ENCODE assay signal across 9 mouse cellular contexts in the genomic region with DNA sequence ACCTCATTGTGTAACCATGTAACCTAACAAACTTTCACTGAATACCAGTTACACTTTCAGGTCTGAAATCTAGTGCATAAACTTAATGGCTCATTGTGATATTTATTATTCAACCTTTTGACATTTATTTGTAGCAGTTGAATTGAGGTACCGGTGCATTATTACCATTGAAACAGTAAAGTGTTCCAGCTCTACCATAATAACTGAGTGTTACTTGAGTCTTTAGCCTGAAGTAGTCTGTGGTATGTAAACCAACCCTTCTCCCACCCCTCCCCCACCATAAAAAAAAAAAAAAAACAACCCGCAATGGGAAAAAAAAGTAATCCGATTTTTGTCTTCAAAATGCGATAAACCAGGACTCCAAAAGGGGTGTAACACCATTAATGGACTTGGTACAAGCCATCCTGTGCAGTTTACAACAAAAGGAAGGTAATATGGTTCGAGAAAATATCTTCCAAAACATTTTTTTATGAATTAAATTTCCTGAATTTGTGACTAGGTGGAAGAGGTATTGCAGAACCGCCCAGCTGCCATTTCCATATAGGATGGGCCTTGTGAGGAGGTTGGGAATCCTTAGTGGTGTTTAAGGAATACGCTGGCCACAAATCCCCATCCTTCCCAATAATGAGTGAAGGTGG. TPM values are rescaled to one million over a fixed set of nuclear protein-coding genes. Genes with fewer than 3 reads are reported as not detected.
DNase-seq lines count a peak whose midpoint lies in the region; ATAC-seq and TF ChIP-seq lines count a peak whose summit lies in the region.
"Had no signal": no experiment of that assay in that cellular context is flagged by ENCODE, and none has a peak within 500 bp of the region (broad histone marks: within the 10 kb centered on the region; RNA-seq: fewer than 3 reads in every experiment).

No protein-coding gene starts in this region.

- TF ChIP-seq POLR2A in brain, embryonic 14.5 days (IDR thresholded peaks at IDR 0.05; ENCODE audit: borderline replicate concordance, extremely low read depth, insufficient read depth, insufficient read length, poor library complexity, severe bottlenecking): no peak

- no peaks in the 10 kb centered on the region for H3K9me3 ChIP-seq in heart, embryonic 13.5 days
- no peaks in the 10 kb centered on the region for H3K9me3 ChIP-seq in heart, embryonic 16.5 days (replicated peaks; ENCODE audit: control insufficient read depth, low read length)
- H3K9me3 ChIP-seq in liver, embryonic 15.5 days (replicated peaks): no peaks in the 10 kb centered on the region

- no peak for TF ChIP-seq CTCF in brain, embryonic 14.5 days (IDR thresholded peaks at IDR 0.05; ENCODE audit: borderline replicate concordance, extremely low read depth, insufficient read depth, insufficient read length)

- H3K27me3 ChIP-seq in heart, embryonic 13.5 days (replicated peaks): no peaks in the 10 kb centered on the region
- no peaks in the 10 kb centered on the region for H3K27me3 ChIP-seq in heart, embryonic 16.5 days (ENCODE audit: control insufficient read depth, insufficient read depth, low read length)
- H3K27me3 ChIP-seq in liver, embryonic 15.5 days: peaks cover 97% of the 10 kb centered on the region

- no peaks in the 10 kb centered on the region for H3K36me3 ChIP-seq in heart, embryonic 13.5 days
- no peaks in the 10 kb centered on the region for H3K36me3 ChIP-seq in heart, embryonic 16.5 days (ENCODE audit: control insufficient read depth, insufficient read depth)
- H3K36me3 ChIP-seq in liver, embryonic 15.5 days (replicated peaks): no peaks in the 10 kb centered on the region

- intact Hi-C loops in heart, postnatal 14 days (cut with DNase I): loop anchor here (5.0 kb wide), 3 partner anchors 297 to 722 kb away; a partner anchor contains a TSS

- H3K27ac ChIP-seq in heart, embryonic 13.5 days (replicated peaks): peak overlapping the region; percentile 100
- peak overlapping the region; percentile 99; the same call in 1 of the 2 replicates for H3K27ac ChIP-seq in heart, embryonic 16.5 days (ENCODE audit: low read length)
- no peak overlapping the region for H3K27ac ChIP-seq in liver, embryonic 15.5 days (replicated peaks)

- peaks cover 57% of the 10 kb centered on the region for H3K4me1 ChIP-seq in heart, embryonic 13.5 days
- peaks cover 18% of the 10 kb centered on the region for H3K4me1 ChIP-seq in heart, embryonic 16.5 days (ENCODE audit: control insufficient read depth, insufficient read depth, low read length)
- H3K4me1 ChIP-seq in liver, embryonic 15.5 days (replicated peaks): peaks cover 40% of the 10 kb centered on the region

- 18% methylated on average over 7 of the region's 7 CpGs for WGBS in heart, embryonic 13.5 days
- 20% methylated on average over 7 of the region's 7 CpGs for WGBS in heart, embryonic 16.5 days
- WGBS in liver, embryonic 15.5 days (ENCODE audit: insufficient replicate concordance): 39% methylated on average over 7 of the region's 7 CpGs

- no peak for ATAC-seq in heart, embryonic 13.5 days (ENCODE audit: extremely low read depth, insufficient number of reproducible peaks, low FRiP score, low TSS enrichment)
- ATAC-seq in heart, embryonic 16.5 days (replicated peaks; ENCODE audit: extremely low read depth, insufficient read depth, low FRiP score): no peak
- ATAC-seq in liver, embryonic 15.5 days (ENCODE audit: insufficient read depth): no peak
- ATAC-seq in erythroid progenitor cell, adult 5-6 weeks (replicated peaks; ENCODE audit: low FRiP score, poor library complexity, severe bottlenecking): no peak
- ATAC-seq in granulocyte monocyte progenitor cell, adult 5-6 weeks (replicated peaks; ENCODE audit: poor library complexity, severe bottlenecking): no peak

- peak overlapping the region; percentile 98 for H3K4me3 ChIP-seq in heart, embryonic 13.5 days
- H3K4me3 ChIP-seq in heart, embryonic 16.5 days (ENCODE audit: low read length): peak overlapping the region; percentile 95
- H3K4me3 ChIP-seq in liver, embryonic 15.5 days (replicated peaks): no peak overlapping the region

- no peak for DNase-seq in heart, postnatal 14 days
- DNase-seq in brain, embryonic 14.5 days (ENCODE audit: low read depth): peak; percentile 63
- DNase-seq in T-cell, adult 2 months (ENCODE audit: low spot score): no peak

- H3K4me2 ChIP-seq in heart, embryonic 13.5 days: peak overlapping the region; percentile 93
- H3K4me2 ChIP-seq in heart, embryonic 16.5 days (ENCODE audit: low read depth, low read length): peak overlapping the region; percentile 80
- H3K4me2 ChIP-seq in liver, embryonic 15.5 days: peak overlapping the region; percentile 85

- peak overlapping the region; percentile 100 for H3K9ac ChIP-seq in heart, embryonic 13.5 days
- peak overlapping the region; percentile 99 for H3K9ac ChIP-seq in heart, embryonic 16.5 days (ENCODE audit: low read length)
- H3K9ac ChIP-seq in liver, embryonic 15.5 days: no peak overlapping the region

RNA-seq across cellular contexts. Expression of a gene that starts 3.6 kb away (rescaled TPM):
- 5.5 and 6.6 TPM in 2 replicates for polyA plus RNA-seq in heart, embryonic 13.5 days (2015; fragmentation: Nextera tagmentation; extraction: Ambion mirVana)
- 1 to 10 TPM; 3.3 to 4.8 TPM for total RNA-seq in heart, postnatal 14 days (2021)
- 25.4 and 33.5 TPM in 2 replicates for polyA plus RNA-seq in brain, embryonic 14.5 days (2012; rRNA removed)
- polyA plus RNA-seq in heart, embryonic 16.5 days (2015; fragmentation: Nextera tagmentation; extraction: Ambion mirVana): 3.9 TPM in 2 replicates
- 0.37 and 0.47 TPM in 2 replicates for polyA plus RNA-seq in liver, embryonic 15.5 days (2015; fragmentation: Nextera tagmentation; extraction: Ambion mirVana)
- total RNA-seq in erythroid progenitor cell, adult 5-6 weeks (2015; ENCODE audit: low replicate concordance): not detected in 2 replicates
- total RNA-seq in erythroid progenitor cell, adult 5-6 weeks (2017; ENCODE audit: low replicate concordance): not detected in 2 replicates
- not detected in 2 replicates for total RNA-seq in granulocyte monocyte progenitor cell, adult 5-6 weeks (2014; fragmentation: Nextera tagmentation)
- not detected in 2 replicates for total RNA-seq in granulocyte monocyte progenitor cell, adult 5-6 weeks (2017)
- total RNA-seq: hematopoietic stem cell, adult 5-6 weeks had no signal

RNA-seq across cellular contexts. Expression of a gene that starts 7.7 kb away (rescaled TPM):
- polyA plus RNA-seq in heart, embryonic 13.5 days (2015; fragmentation: Nextera tagmentation; extraction: Ambion mirVana): 11.3 and 12.0 TPM in 2 replicates
- 1 to 10 TPM; 3.1 to 4.0 TPM for total RNA-seq in heart, postnatal 14 days (2021)
- polyA plus RNA-seq in brain, embryonic 14.5 days (2012; rRNA removed): 5.5 and 6.1 TPM in 2 replicates
- 9.4 and 9.5 TPM in 2 replicates for polyA plus RNA-seq in heart, embryonic 16.5 days (2015; fragmentation: Nextera tagmentation; extraction: Ambion mirVana)
- polyA plus RNA-seq in liver, embryonic 15.5 days (2015; fragmentation: Nextera tagmentation; extraction: Ambion mirVana): 1.3 and 1.4 TPM in 2 replicates
- not detected in 2 replicates for total RNA-seq in erythroid progenitor cell, adult 5-6 weeks (2015; ENCODE audit: low replicate concordance)
- total RNA-seq in erythroid progenitor cell, adult 5-6 weeks (2017; ENCODE audit: low replicate concordance): not detected in 2 replicates
- not detected in 2 replicates for total RNA-seq in granulocyte monocyte progenitor cell, adult 5-6 weeks (2014; fragmentation: Nextera tagmentation)
- 0.26 TPM in 1 of 2 replicates, not detected in the other for total RNA-seq in granulocyte monocyte progenitor cell, adult 5-6 weeks (2017)
- total RNA-seq: hematopoietic stem cell, adult 5-6 weeks had no signal

RNA-seq across cellular contexts. Expression of a gene that starts 9.8 kb away (rescaled TPM):
- polyA plus RNA-seq in heart, embryonic 13.5 days (2015; fragmentation: Nextera tagmentation; extraction: Ambion mirVana): 32.5 and 42.5 TPM in 2 replicates
- total RNA-seq in heart, postnatal 14 days (2021): 10 to 100 TPM; 41.6 to 42.5 TPM
- 41.1 and 49.4 TPM in 2 replicates for polyA plus RNA-seq in brain, embryonic 14.5 days (2012; rRNA removed)
- 40.7 and 44.5 TPM in 2 replicates for polyA plus RNA-seq in heart, embryonic 16.5 days (2015; fragmentation: Nextera tagmentation; extraction: Ambion mirVana)
- 26.2 and 27.9 TPM in 2 replicates for polyA plus RNA-seq in liver, embryonic 15.5 days (2015; fragmentation: Nextera tagmentation; extraction: Ambion mirVana)
- total RNA-seq in erythroid progenitor cell, adult 5-6 weeks (2015; ENCODE audit: low replicate concordance): 122 and 125 TPM in 2 replicates
- 77.9 and 98.0 TPM in 2 replicates for total RNA-seq in erythroid progenitor cell, adult 5-6 weeks (2017; ENCODE audit: low replicate concordance)
- 76.1 and 128 TPM in 2 replicates for total RNA-seq in granulocyte monocyte progenitor cell, adult 5-6 weeks (2014; fragmentation: Nextera tagmentation)
- total RNA-seq in granulocyte monocyte progenitor cell, adult 5-6 weeks (2017): 51.8 and 65.0 TPM in 2 replicates

RNA-seq across cellular contexts. Expression of a gene that starts 48.5 kb away (rescaled TPM):
- not detected in 2 replicates for polyA plus RNA-seq in heart, embryonic 13.5 days (2015; fragmentation: Nextera tagmentation; extraction: Ambion mirVana)
- not detected for total RNA-seq in heart, postnatal 14 days (2021)
- 0.16 TPM in 1 of 2 replicates, not detected in the other for polyA plus RNA-seq in brain, embryonic 14.5 days (2012; rRNA removed)
- not detected in 2 replicates for polyA plus RNA-seq in heart, embryonic 16.5 days (2015; fragmentation: Nextera tagmentation; extraction: Ambion mirVana)
- not detected in 2 replicates for polyA plus RNA-seq in liver, embryonic 15.5 days (2015; fragmentation: Nextera tagmentation; extraction: Ambion mirVana)
- not detected in 2 replicates for total RNA-seq in erythroid progenitor cell, adult 5-6 weeks (2015; ENCODE audit: low replicate concordance)
- not detected in 2 replicates for total RNA-seq in erythroid progenitor cell, adult 5-6 weeks (2017; ENCODE audit: low replicate concordance)
- not detected in 2 replicates for total RNA-seq in granulocyte monocyte progenitor cell, adult 5-6 weeks (2014; fragmentation: Nextera tagmentation)
- total RNA-seq in granulocyte monocyte progenitor cell, adult 5-6 weeks (2017): not detected in 2 replicates
- total RNA-seq: hematopoietic stem cell, adult 5-6 weeks had no signal
